Mouse (Mus musculus): ENCODE results near the gene Uba5. TPM values are rescaled to one million over a fixed set of nuclear protein-coding genes. Genes with fewer than 3 reads are reported as not detected.
A peak's percentile ranks its signal among the peaks of the same experiment; 100 is the strongest.

Gene Uba5
- total RNA-seq, 2 experiments from 2014 or later: 17.0 to 22.6 TPM

- peak; percentile 72 for DNase-seq
Observed at GRCm38 (mm10) chr9:104063244-104063961, 469 bp upstream of the Uba5 start, which contains the start of gene Acad11. TSS of gene Acad11 (plus strand) at chr9:104063377.

- no peak for DNase-seq
Observed at GRCm38 (mm10) chr9:104051028-104051427, 11.9 kb downstream of the Uba5 start.

- no peak for DNase-seq
Observed at GRCm38 (mm10) chr9:104043676-104044075, 19.3 kb downstream of the Uba5 start.

- DNase-seq: no peak
Observed at GRCm38 (mm10) chr9:104040362-104040761, 22.6 kb downstream of the Uba5 start, which contains the start of gene Gm28305. TSS of gene Gm28305 (plus strand) at chr9:104040662.

- DNase-seq: no peak
Observed at GRCm38 (mm10) chr9:104039742-104040141, 23.2 kb downstream of the Uba5 start.

GRCm38 (mm10) chr9:104039031-104039695 lies 23.8 kb downstream of the Uba5 start:
- no peak for DNase-seq

GRCm38 (mm10) chr9:104038266-104038665 lies 24.7 kb downstream of the Uba5 start:
- DNase-seq: no peak

GRCm38 (mm10) chr9:104035261-104036015 lies 27.5 kb downstream of the Uba5 start:
- peak; percentile 78 for DNase-seq

- no peak for DNase-seq
Observed at GRCm38 (mm10) chr9:104034718-104035117, 28.2 kb downstream of the Uba5 start.

GRCm38 (mm10) chr9:104034231-104034630 lies 28.7 kb downstream of the Uba5 start:
- DNase-seq: no peak

- no peak for DNase-seq
Observed at GRCm38 (mm10) chr9:104029861-104030260, 33.1 kb downstream of the Uba5 start.

GRCm38 (mm10) chr9:104027186-104027585 lies 35.7 kb downstream of the Uba5 start:
- no peak for DNase-seq

- DNase-seq: no peak
Observed at GRCm38 (mm10) chr9:104021026-104021425, 41.9 kb downstream of the Uba5 start.

- DNase-seq: no peak
Observed at GRCm38 (mm10) chr9:104014526-104014925, 48.4 kb downstream of the Uba5 start.

- peak; percentile 57 for DNase-seq
Observed at GRCm38 (mm10) chr9:104002913-104003330, 60.0 kb downstream of the Uba5 start.

GRCm38 (mm10) chr9:104001921-104002859 lies 60.7 kb downstream of the Uba5 start, which contains the start of gene Nphp3:
TSS of gene Nphp3 (plus strand) at chr9:104002544.
- peak; percentile 98 for DNase-seq

- no peak for DNase-seq
Observed at GRCm38 (mm10) chr9:104000601-104001000, 62.3 kb downstream of the Uba5 start.

Measured in gastrocnemius, postnatal 10 days (tissue).